Mouse (Mus musculus): ENCODE results near the gene Slc7a3. TPM values are rescaled to one million over a fixed set of nuclear protein-coding genes. Genes with fewer than 3 reads are reported as not detected.
"Not testable (repeated sequence)": the region's sequence is repeated elsewhere in the genome, so short reads cannot be mapped to it uniquely, and the experiment has no call there.

Slc7a3 gene
- polyA plus RNA-seq (2014; fragmentation: Nextera tagmentation; extraction: Ambion mirVana) = 2.9 and 4.0 TPM in 2 replicates

- no peak for ATAC-seq (replicated peaks; ENCODE audit: low FRiP score)
- 0 out of 2 replicates have a peak within 1 kb of the TSS, but pooled peaks have one; percentile 26 for H3K9ac ChIP-seq (ENCODE audit: low read depth, low read length)
- no peaks in the 10 kb centered on the region for H3K9me3 ChIP-seq (ENCODE audit: control insufficient read depth, low read length)
Observed at GRCm38 (mm10) chrX:101085920-101086319, at the start of gene Slc7a3. Gene Slc7a3 (minus strand): TSS chrX:101086020.

GRCm38 (mm10) chrX:101131992-101132791 lies 46.4 kb upstream of the Slc7a3 start:
- Histone ChIP-seq H3K4me2 (peak overlapping the region; percentile 35; the same call in 1 of the 2 replicates), H3K9me3 (ENCODE audit: control insufficient read depth, low read length) (no peaks in the 10 kb centered on the region), H3K4me3 (ENCODE audit: low read depth, low read length) (no peak overlapping the region), H3K9ac (ENCODE audit: low read depth, low read length) (0 out of 2 replicates have a peak overlapping the region, but pooled peaks have one; percentile 30), H3K4me1 (replicated peaks; ENCODE audit: control insufficient read depth, insufficient read depth, low read length) (no peaks in the 10 kb centered on the region), H3K36me3 (ENCODE audit: control insufficient read depth, insufficient read depth, low read length) (no peaks in the 10 kb centered on the region), H3K27ac (ENCODE audit: low read depth, low read length) (no peak overlapping the region), H3K27me3 (replicated peaks; ENCODE audit: control insufficient read depth, insufficient read depth, low read length) (no peaks in the 10 kb centered on the region; the same call in 1 of the 2 replicates)
- 46% methylated on average over 12 of the region's 12 CpGs for WGBS
- DNase-seq (ENCODE audit: low spot score) (no peak), ATAC-seq (replicated peaks; ENCODE audit: low FRiP score) (no peak)

More at GRCm38 (mm10) chrX:101085920-101086319, at the start of gene Slc7a3:
- Histone ChIP-seq H3K27me3 (replicated peaks; ENCODE audit: control insufficient read depth, insufficient read depth, low read length) (no peaks in the 10 kb centered on the region; the same call in 1 of the 2 replicates), H3K4me3 (ENCODE audit: low read depth, low read length) (peak within 1 kb of the TSS; percentile 37), H3K36me3 (ENCODE audit: control insufficient read depth, insufficient read depth, low read length) (no peaks in the 10 kb centered on the region), H3K4me2 (peak within 1 kb of the TSS; percentile 67), H3K27ac (ENCODE audit: low read depth, low read length) (no peak within 1 kb of the TSS), H3K4me1 (replicated peaks; ENCODE audit: control insufficient read depth, insufficient read depth, low read length) (no peaks in the 10 kb centered on the region)
- WGBS = 35% methylated on average over 11 of the region's 11 CpGs
- DNase-seq (ENCODE audit: low spot score) = no peak

DNA sequence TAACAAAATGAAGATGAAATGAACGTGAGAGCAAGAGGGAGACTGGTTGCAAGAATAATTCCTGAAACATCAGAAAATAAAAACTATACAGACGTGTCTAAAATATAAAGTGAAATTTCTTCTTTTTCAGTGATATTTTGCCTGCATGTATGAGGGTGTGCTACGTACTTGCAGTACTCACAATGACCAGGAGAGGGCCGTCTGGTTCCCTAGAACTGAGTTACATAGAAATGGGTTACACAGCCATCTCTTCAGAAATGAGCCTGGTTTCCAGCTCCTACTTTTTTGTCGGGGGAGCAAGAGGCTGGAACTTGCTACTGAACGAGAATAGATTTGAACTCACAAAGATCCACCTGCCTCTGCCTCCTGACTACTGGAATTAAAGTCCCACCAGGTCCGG lies 45.2 kb upstream of the Slc7a3 start:
- DNase-seq (ENCODE audit: low spot score) = peak; percentile 41
- H3K4me1 ChIP-seq (replicated peaks; ENCODE audit: control insufficient read depth, insufficient read depth, low read length) = no peaks in the 10 kb centered on the region
- 25% methylated on average over 7 of the region's 7 CpGs for WGBS

GRCm38 (mm10) chrX:101128559-101128958 lies 42.7 kb upstream of the Slc7a3 start:
- no peaks in the 10 kb centered on the region for H3K36me3 ChIP-seq (ENCODE audit: control insufficient read depth, insufficient read depth, low read length)
- H3K4me1 ChIP-seq (replicated peaks; ENCODE audit: control insufficient read depth, insufficient read depth, low read length) = no peaks in the 10 kb centered on the region
- H3K4me3 ChIP-seq (ENCODE audit: low read depth, low read length) = no peak overlapping the region
- no peaks in the 10 kb centered on the region for H3K9me3 ChIP-seq (ENCODE audit: control insufficient read depth, low read length)
- 66% methylated on average over 2 of the region's 2 CpGs for WGBS
- DNase-seq (ENCODE audit: low spot score) (no peak), ATAC-seq (replicated peaks; ENCODE audit: low FRiP score) (no peak)
- H3K27ac ChIP-seq (ENCODE audit: low read depth, low read length) = no peak overlapping the region
- no peak overlapping the region for H3K9ac ChIP-seq (ENCODE audit: low read depth, low read length)
- H3K4me2 ChIP-seq = no peak overlapping the region
- H3K27me3 ChIP-seq (replicated peaks; ENCODE audit: control insufficient read depth, insufficient read depth, low read length) = no peaks in the 10 kb centered on the region; the same call in 1 of the 2 replicates

More for the DNA sequence above, 45.2 kb upstream of the Slc7a3 start:
- no peaks in the 10 kb centered on the region; the same call in 1 of the 2 replicates for H3K27me3 ChIP-seq (replicated peaks; ENCODE audit: control insufficient read depth, insufficient read depth, low read length)
- H3K27ac ChIP-seq (ENCODE audit: low read depth, low read length) = no peak overlapping the region
- no peaks in the 10 kb centered on the region for H3K36me3 ChIP-seq (ENCODE audit: control insufficient read depth, insufficient read depth, low read length)
- H3K9me3 ChIP-seq (ENCODE audit: control insufficient read depth, low read length) = no peaks in the 10 kb centered on the region
- H3K9ac ChIP-seq (ENCODE audit: low read depth, low read length) = no peak overlapping the region
- no peak overlapping the region for H3K4me3 ChIP-seq (ENCODE audit: low read depth, low read length)
- no peak for ATAC-seq (replicated peaks; ENCODE audit: low FRiP score)
- H3K4me2 ChIP-seq = no peak overlapping the region

GRCm38 (mm10) chrX:101126977-101127376 lies 41.2 kb upstream of the Slc7a3 start:
- DNase-seq (ENCODE audit: low spot score) (no peak), ATAC-seq (replicated peaks; ENCODE audit: low FRiP score) (no peak)
- H3K27me3 ChIP-seq (replicated peaks; ENCODE audit: control insufficient read depth, insufficient read depth, low read length) = no peaks in the 10 kb centered on the region; the same call in 1 of the 2 replicates
- no peaks in the 10 kb centered on the region for H3K9me3 ChIP-seq (ENCODE audit: control insufficient read depth, low read length)
- no peak overlapping the region for H3K4me2 ChIP-seq
- no peaks in the 10 kb centered on the region for H3K36me3 ChIP-seq (ENCODE audit: control insufficient read depth, insufficient read depth, low read length)
- WGBS = 54% methylated on average over 2 of the region's 2 CpGs
- H3K9ac ChIP-seq (ENCODE audit: low read depth, low read length) = no peak overlapping the region
- H3K4me1 ChIP-seq (replicated peaks; ENCODE audit: control insufficient read depth, insufficient read depth, low read length) = no peaks in the 10 kb centered on the region
- no peak overlapping the region for H3K27ac ChIP-seq (ENCODE audit: low read depth, low read length)
- H3K4me3 ChIP-seq (ENCODE audit: low read depth, low read length) = no peak overlapping the region

DNA sequence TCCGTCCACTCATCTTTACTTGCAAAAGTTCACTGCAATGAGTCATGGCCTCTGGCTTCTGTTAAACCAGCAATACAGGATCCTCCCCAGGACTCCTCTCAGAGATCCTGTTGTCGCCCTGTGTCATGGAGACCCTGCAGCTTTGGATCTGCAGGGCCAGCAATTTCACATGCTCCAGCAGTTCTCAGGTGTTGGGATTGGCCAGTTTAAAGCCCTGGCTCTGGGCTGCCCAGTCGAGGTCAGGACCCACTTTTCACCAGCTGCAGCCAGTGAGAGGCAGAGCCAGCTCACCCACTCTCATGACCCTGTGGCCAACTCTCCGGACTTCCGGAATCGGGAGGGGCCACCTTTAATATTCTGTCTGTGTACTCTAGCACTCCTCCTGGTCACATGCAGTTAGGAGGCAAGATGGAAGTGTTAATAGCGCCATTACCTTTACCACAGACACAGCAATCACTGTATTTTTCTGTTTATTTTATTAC lies 40.7 kb upstream of the Slc7a3 start:
- H3K27ac ChIP-seq (ENCODE audit: low read depth, low read length) = no peak overlapping the region
- no peaks in the 10 kb centered on the region for H3K27me3 ChIP-seq (replicated peaks; ENCODE audit: control insufficient read depth, insufficient read depth, low read length)
- no peak overlapping the region for H3K4me3 ChIP-seq (ENCODE audit: low read depth, low read length)
- no peak for DNase-seq (ENCODE audit: low spot score)
- H3K36me3 ChIP-seq (ENCODE audit: control insufficient read depth, insufficient read depth, low read length) = no peaks in the 10 kb centered on the region
- H3K9me3 ChIP-seq (ENCODE audit: control insufficient read depth, low read length) = no peaks in the 10 kb centered on the region
- H3K4me2 ChIP-seq = no peak overlapping the region
- WGBS = 76% methylated on average over 7 of the region's 7 CpGs
- no peaks in the 10 kb centered on the region for H3K4me1 ChIP-seq (replicated peaks; ENCODE audit: control insufficient read depth, insufficient read depth, low read length)
- H3K9ac ChIP-seq (ENCODE audit: low read depth, low read length) = no peak overlapping the region
- ATAC-seq (replicated peaks; ENCODE audit: low FRiP score) = no peak

GRCm38 (mm10) chrX:101120546-101120945 lies 34.7 kb upstream of the Slc7a3 start:
- no peaks in the 10 kb centered on the region for H3K36me3 ChIP-seq (ENCODE audit: control insufficient read depth, insufficient read depth, low read length)
- no peak for ATAC-seq (replicated peaks; ENCODE audit: low FRiP score)
- H3K4me2 ChIP-seq = no peak overlapping the region
- no peaks in the 10 kb centered on the region for H3K4me1 ChIP-seq (replicated peaks; ENCODE audit: control insufficient read depth, insufficient read depth, low read length)
- H3K9me3 ChIP-seq (ENCODE audit: control insufficient read depth, low read length) = no peaks in the 10 kb centered on the region
- no peak overlapping the region for H3K4me3 ChIP-seq (ENCODE audit: low read depth, low read length)
- 64% methylated on average over 1 of the region's 1 CpGs for WGBS
- no peak overlapping the region for H3K27ac ChIP-seq (ENCODE audit: low read depth, low read length)
- H3K9ac ChIP-seq (ENCODE audit: low read depth, low read length) = no peak overlapping the region
- no peaks in the 10 kb centered on the region for H3K27me3 ChIP-seq (replicated peaks; ENCODE audit: control insufficient read depth, insufficient read depth, low read length)
- DNase-seq (ENCODE audit: low spot score) = no peak

DNA sequence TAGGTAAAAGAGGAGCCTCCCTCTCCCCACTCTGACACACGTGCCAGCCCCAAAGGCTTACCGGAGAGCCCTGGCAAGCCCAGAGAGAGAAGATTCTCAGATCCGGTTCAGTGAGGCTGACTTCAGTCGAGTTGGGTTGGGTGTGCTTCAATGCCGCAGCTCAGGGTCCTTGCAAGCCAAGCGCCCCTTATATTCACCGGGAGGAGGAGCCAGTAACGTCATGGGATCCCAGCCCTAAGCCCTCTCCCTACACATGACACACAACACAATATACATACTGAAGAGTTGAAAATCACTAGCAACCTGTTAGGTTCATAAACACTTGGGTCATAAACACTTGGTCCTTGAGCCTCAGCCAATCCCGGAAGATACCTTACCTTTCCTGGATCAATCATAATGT lies 609 bp downstream of the Slc7a3 start:
- H3K4me1 ChIP-seq (replicated peaks; ENCODE audit: control insufficient read depth, insufficient read depth, low read length); DNase-seq (ENCODE audit: low spot score); ATAC-seq (replicated peaks; ENCODE audit: low FRiP score); H3K9me3 ChIP-seq (ENCODE audit: control insufficient read depth, low read length); H3K9ac ChIP-seq (ENCODE audit: low read depth, low read length); H3K27me3 ChIP-seq (replicated peaks; ENCODE audit: control insufficient read depth, insufficient read depth, low read length); H3K36me3 ChIP-seq (ENCODE audit: control insufficient read depth, insufficient read depth, low read length); H3K27ac ChIP-seq (ENCODE audit: low read depth, low read length): not testable (repeated sequence)
- 18% methylated on average over 7 of the region's 9 CpGs for WGBS
- H3K4me2 ChIP-seq = peak overlapping the region; percentile 67
- H3K4me3 ChIP-seq (ENCODE audit: low read depth, low read length) = peak overlapping the region; percentile 37
